Mouse (Mus musculus) small intestine, adult 2 months (tissue): Measurements from ENCODE around the gene Fstl1. TPM values are rescaled to one million over a fixed set of nuclear protein-coding genes. Genes with fewer than 3 reads are reported as not detected.

Source experiments
- H3K27ac ChIP-seq: fragments of 200-500 bp; 2 replicates; pipeline ENCODE4 v1.5.1; 2012; ENCODE audit warnings: low read depth, low read length, control low read depth, inconsistent platforms; ENCODE audit not compliant: insufficient read depth
- H3K27me3 ChIP-seq: fragments of 200-500 bp; 2 replicates; pipeline ENCODE4 v1.6.1; 2012; ENCODE audit warnings: mild to moderate bottlenecking, moderate library complexity, low read length, inconsistent platforms; ENCODE audit not compliant: control insufficient read depth, insufficient read depth
- H3K36me3 ChIP-seq: fragments of 200-500 bp; 2 replicates; pipeline ENCODE4 v1.6.1; 2012; ENCODE audit warnings: mild to moderate bottlenecking, low read length, control low read depth, inconsistent platforms; ENCODE audit not compliant: control insufficient read depth, insufficient read depth
- H3K4me1 ChIP-seq: fragments of 200-500 bp; 2 replicates; pipeline ENCODE4 v1.6.1; 2012; ENCODE audit warnings: low read length, inconsistent platforms, mixed read lengths; ENCODE audit not compliant: control insufficient read depth, insufficient read depth, insufficient read length
- H3K4me3 ChIP-seq: fragments of 200-500 bp; 2 replicates; pipeline ENCODE4 v1.5.1; 2012; ENCODE audit warnings: low read depth, mild to moderate bottlenecking, control low read depth, inconsistent platforms, low read length, moderate library complexity
- CTCF ChIP-seq: fragments of 200-500 bp; IDR thresholded peaks from 2 replicates; pipeline ENCODE4 v1.5.1; 2012; ENCODE audit warnings: low read depth, mild to moderate bottlenecking, control low read depth, inconsistent platforms, low read length, moderate library complexity, mixed read lengths; ENCODE audit not compliant: insufficient replicate concordance, insufficient read length; ENCODE audit errors: extremely low read depth
- POLR2A ChIP-seq: fragments of 200-500 bp; IDR thresholded peaks from 2 replicates; pipeline ENCODE4 v1.6.1; 2012; ENCODE audit warnings: low read depth, mild to moderate bottlenecking, control low read depth, inconsistent platforms, low read length, moderate library complexity
- WGBS: fragments of 180-500 bp; shearing (Covaris S2); methylation state at CpG from one replicate; pipeline ENCODE4 v1.1.7; 2018; 5-methylcytosine and 5-hydroxymethylcytosine counted together
- polyA plus RNA-seq: library from polyadenylated mRNA; depleted of rRNA; stranded (reverse); fragments of >200 nt; gene quantifications from 2 replicates; pipeline ENCODE4 v1.2.3, GENCODE M21; 2012

Fstl1 gene
- polyA plus RNA-seq, 1 experiment = 5.4 TPM

GRCm38 (mm10) chr16:37740076-37740475 lies 36.6 kb upstream of the Fstl1 start:
- no peaks in the 10 kb centered on the region for H3K36me3 ChIP-seq
- no peak overlapping the region for H3K4me3 ChIP-seq
- TF ChIP-seq POLR2A = no peak
- TF ChIP-seq CTCF = no peak
- 85% methylated on average over 2 of the region's 2 CpGs for WGBS
- H3K4me1 ChIP-seq = no peaks in the 10 kb centered on the region
- no peaks in the 10 kb centered on the region for H3K27me3 ChIP-seq
- no peak overlapping the region for H3K27ac ChIP-seq

DNA sequence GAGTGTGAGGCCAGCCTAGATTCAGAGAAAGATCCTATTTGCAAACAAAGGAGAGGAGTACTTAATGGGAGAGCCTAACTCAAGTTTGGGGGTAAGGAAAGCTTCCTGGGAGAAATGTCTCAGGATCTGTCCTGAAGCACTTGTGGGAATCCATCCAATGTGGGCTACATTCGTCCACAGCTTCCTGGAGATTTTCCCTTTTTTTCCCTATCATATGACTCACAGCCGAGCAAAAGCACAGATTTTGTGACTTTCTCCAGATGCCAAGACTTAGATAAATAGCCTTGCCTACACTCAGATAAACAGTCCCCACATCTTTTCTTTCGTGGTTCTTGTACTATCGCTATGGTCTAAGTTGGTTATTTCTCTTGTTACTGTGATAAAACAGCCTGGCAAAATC lies 34.4 kb upstream of the Fstl1 start:
- Histone ChIP-seq H3K27me3 (no peaks in the 10 kb centered on the region), H3K4me1 (no peaks in the 10 kb centered on the region), H3K27ac (no peak overlapping the region), H3K4me3 (no peak overlapping the region), H3K36me3 (no peaks in the 10 kb centered on the region)
- 66% methylated on average over 4 of the region's 4 CpGs for WGBS
- TF ChIP-seq POLR2A (no peak), CTCF (no peak)

DNA sequence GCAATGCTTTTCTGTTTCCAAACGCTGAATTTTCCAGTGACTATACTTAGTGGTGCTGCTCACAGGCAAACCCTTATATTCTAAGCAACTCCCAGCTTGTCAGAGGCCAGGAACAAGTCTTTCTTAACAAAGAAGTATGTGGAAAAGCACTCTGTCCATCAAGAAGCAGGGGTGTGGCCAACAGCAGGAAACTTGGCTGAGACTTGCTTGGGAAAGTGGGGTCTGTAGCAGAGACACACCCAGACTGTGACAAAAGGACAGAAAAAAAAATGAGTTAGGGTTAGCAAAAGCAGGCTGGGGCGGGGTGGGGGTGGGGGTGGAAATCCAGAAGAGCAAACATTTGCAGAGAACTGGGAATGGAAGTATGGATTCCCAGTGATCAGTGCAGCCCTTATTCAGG lies 23.8 kb upstream of the Fstl1 start:
- H3K27ac ChIP-seq = no peak overlapping the region
- WGBS = 21% methylated on average over 2 of the region's 2 CpGs
- TF ChIP-seq POLR2A (no peak), CTCF (no peak)
- H3K4me3 ChIP-seq = no peak overlapping the region
- H3K27me3 ChIP-seq = no peaks in the 10 kb centered on the region
- H3K4me1 ChIP-seq = no peaks in the 10 kb centered on the region
- H3K36me3 ChIP-seq = no peaks in the 10 kb centered on the region

DNA sequence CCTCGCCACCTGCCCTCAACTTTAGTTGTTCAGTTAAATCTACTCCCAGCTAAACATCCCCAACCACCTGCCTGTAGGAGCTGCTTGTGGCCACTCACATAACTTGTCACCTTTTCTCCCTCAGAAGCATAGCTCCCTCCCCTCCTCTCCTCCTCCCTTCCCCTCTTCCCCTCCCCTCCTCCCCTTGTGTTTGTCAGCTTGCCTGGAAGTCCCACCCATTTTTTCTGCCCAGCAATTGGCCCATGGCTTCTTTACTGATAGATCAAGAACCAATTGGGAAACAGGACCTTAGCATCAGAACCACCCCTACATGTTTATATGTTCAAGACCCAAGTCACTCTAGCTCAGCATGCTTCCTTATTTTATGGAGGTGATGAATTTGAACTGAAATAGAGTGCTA lies 22.9 kb upstream of the Fstl1 start:
- 48% methylated on average over 1 of the region's 1 CpGs for WGBS
- TF ChIP-seq CTCF (no peak), POLR2A (no peak)
- H3K4me3 ChIP-seq = no peak overlapping the region
- H3K27me3 ChIP-seq = no peaks in the 10 kb centered on the region
- H3K36me3 ChIP-seq = no peaks in the 10 kb centered on the region
- H3K27ac ChIP-seq = no peak overlapping the region
- H3K4me1 ChIP-seq = no peaks in the 10 kb centered on the region

DNA sequence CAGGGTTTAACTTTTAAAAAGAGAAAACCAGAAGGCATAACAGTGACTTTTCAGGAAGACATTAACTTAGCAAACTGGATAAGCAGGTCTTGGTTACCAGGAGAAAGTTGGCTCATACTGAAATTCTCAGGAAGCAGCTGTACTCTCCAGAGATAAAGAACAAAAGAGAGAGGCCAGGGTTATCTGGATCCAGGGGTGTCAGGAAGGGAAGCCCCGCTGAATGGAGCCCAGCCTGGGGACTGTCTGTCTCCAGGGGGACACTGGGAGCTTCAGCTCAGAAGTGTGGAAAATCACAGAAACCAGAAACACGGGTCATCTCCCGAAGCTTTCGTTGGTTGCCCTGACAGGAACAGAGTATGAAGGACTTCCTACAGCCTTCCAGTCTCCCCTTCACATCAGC lies 22.2 kb upstream of the Fstl1 start:
- Histone ChIP-seq H3K27ac (no peak overlapping the region), H3K27me3 (no peaks in the 10 kb centered on the region), H3K4me1 (no peaks in the 10 kb centered on the region), H3K36me3 (no peaks in the 10 kb centered on the region), H3K4me3 (no peak overlapping the region)
- TF ChIP-seq POLR2A (no peak), CTCF (no peak)
- 36% methylated on average over 4 of the region's 4 CpGs for WGBS

DNA sequence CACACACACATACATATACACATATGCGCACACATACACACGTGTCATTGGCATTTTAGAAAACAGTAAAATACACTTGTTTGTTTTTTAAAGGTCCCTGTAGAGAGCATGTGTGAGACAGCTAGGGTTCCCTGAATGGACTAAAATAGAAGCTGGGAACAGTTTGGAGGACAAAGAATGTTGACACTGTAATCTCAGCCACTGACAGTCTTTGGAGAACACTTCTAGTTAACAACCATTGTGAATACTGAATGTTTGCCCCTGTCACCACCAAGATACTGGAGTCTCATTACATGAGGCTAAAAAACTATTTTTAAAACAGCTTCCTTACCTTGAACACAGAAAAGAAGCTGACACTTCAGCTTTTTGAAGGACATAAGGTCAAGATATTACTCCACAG lies 19.4 kb upstream of the Fstl1 start:
- no peak for TF ChIP-seq POLR2A
- TF ChIP-seq CTCF = no peak
- WGBS = 94% methylated on average over 2 of the region's 2 CpGs
- H3K36me3 ChIP-seq = no peaks in the 10 kb centered on the region
- H3K4me3 ChIP-seq = no peak overlapping the region
- H3K4me1 ChIP-seq = no peaks in the 10 kb centered on the region
- H3K27ac ChIP-seq = no peak overlapping the region
- H3K27me3 ChIP-seq = no peaks in the 10 kb centered on the region

DNA sequence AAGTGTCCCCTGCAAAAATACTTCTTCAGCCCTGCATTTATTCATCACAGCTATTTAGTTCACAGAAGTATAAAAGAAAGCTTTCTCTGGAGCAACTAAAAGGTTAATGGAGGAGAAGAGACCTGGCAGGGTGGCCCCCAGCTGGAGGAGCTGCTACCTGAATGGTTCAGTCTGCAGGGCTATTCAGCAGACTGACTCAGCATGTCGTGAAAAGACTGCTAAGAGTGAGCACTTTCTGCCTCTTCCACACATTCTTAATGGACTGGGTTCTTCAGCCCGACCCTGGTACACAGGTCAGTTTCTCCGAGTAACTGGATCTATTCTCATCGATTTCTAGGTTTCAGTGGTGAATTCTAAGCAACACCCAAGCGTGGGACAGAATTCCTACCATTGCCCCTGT lies 12.9 kb upstream of the Fstl1 start:
- H3K36me3 ChIP-seq = no peaks in the 10 kb centered on the region
- no peaks in the 10 kb centered on the region for H3K4me1 ChIP-seq
- WGBS = 55% methylated on average over 5 of the region's 5 CpGs
- H3K27ac ChIP-seq = no peak overlapping the region
- no peaks in the 10 kb centered on the region for H3K27me3 ChIP-seq
- no peak overlapping the region for H3K4me3 ChIP-seq
- TF ChIP-seq POLR2A (no peak), CTCF (no peak)
